Mouse (Mus musculus) thymus, postnatal 4 days (tissue): ENCODE results near the gene Rhox4f.
"Not testable (repeated sequence)": the region's sequence is repeated elsewhere in the genome, so short reads cannot be mapped to it uniquely, and the experiment has no call there.

Experiments
- DNase-seq: peaks from one replicate; pipeline ENCODE4 v3.0.0; 2021

Gene Rhox4f

GRCm38 (mm10) chrX:37607604-37608003 is at the start of gene Rhox4f:
Gene Rhox4f (minus strand): TSS chrX:37607704.
- DNase-seq, result not testable (repeated sequence)

GRCm38 (mm10) chrX:37651227-37651626 is 43.7 kb upstream of the Rhox4f start, which contains the start of gene Rhox4g:
Gene Rhox4g (minus strand): TSS chrX:37651327.
- not testable (repeated sequence) for DNase-seq

- DNase-seq, result not testable (repeated sequence)
Measured at GRCm38 (mm10) chrX:37643370-37643769, 35.9 kb upstream of the Rhox4f start, which contains the start of gene Rhox2g. Gene Rhox2g (minus strand): TSS chrX:37643470.

- not testable (repeated sequence) for DNase-seq
Measured at GRCm38 (mm10) chrX:37628512-37628911, 21.0 kb upstream of the Rhox4f start, which contains the start of gene Rhox3g. Gene Rhox3g (minus strand): TSS chrX:37628612.

GRCm38 (mm10) chrX:37580692-37581091 is 26.8 kb downstream of the Rhox4f start, which contains the start of gene Rhox3f:
Gene Rhox3f (plus strand): TSS chrX:37580992.
- not testable (repeated sequence) for DNase-seq

GRCm38 (mm10) chrX:37572638-37573037 is 34.9 kb downstream of the Rhox4f start:
- not testable (repeated sequence) for DNase-seq

- not testable (repeated sequence) for DNase-seq
Measured at GRCm38 (mm10) chrX:37571105-37571504, 36.4 kb downstream of the Rhox4f start, which contains the start of gene Rhox2f. Gene Rhox2f (plus strand): TSS chrX:37571405.

- not testable (repeated sequence) for DNase-seq
Measured at GRCm38 (mm10) chrX:37557112-37557511, 50.4 kb downstream of the Rhox4f start, which contains the start of gene Rhox4e. Gene Rhox4e (plus strand): TSS chrX:37557412.
